Mouse (Mus musculus) effector memory CD4-positive, alpha-beta T cell, adult 7 months (primary cell): ENCODE measurements around the gene Ubqln4. TPM values are rescaled to one million over a fixed set of nuclear protein-coding genes. Genes with fewer than 3 reads are reported as not detected.

Experiments
- polyA plus RNA-seq: library from polyadenylated mRNA; unstranded; fragments of 100-300 nt; shearing (Covaris generic); gene quantifications from one replicate; pipeline ENCODE4 v1.2.1, GENCODE M21; 2017

Ubqln4 gene
- 35.6 TPM for polyA plus RNA-seq

DNA sequence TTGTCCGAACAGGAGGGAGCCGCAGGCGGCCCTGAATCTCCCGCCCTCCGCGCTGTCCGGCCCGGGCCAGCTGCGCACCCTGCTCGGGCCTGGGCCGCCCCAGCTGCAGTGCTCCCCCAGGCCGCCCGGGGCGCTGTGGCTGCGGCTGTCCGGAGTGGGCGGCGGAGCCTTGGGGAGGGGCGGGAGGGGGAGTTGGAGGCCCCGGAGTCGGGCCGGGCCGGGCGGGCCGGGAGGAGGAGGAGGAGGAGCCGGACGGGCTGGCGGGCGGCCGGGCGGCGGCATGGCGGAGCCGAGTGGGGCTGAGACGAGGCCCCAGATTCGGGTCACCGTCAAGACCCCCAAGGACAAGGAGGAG is at the start of gene Ubqln4:
Ubqln4 (plus strand) TSS at position 234 of the 355 bp plus-strand sequence.

GRCm38 (mm10) chr3:88509692-88510420 is 43.7 kb upstream of the Ubqln4 start, which contains the start of gene Lmna:
Gene Lmna, minus strand, starts transcription at chr3:88509956.

GRCm38 (mm10) chr3:88532299-88532674 is 21.3 kb upstream of the Ubqln4 start, which contains the start of gene Mex3a:
Gene Mex3a, plus strand, starts transcription at chr3:88532395.

GRCm38 (mm10) chr3:88548180-88548917 is 5.2 kb upstream of the Ubqln4 start, which contains the start of gene Rab25:
Gene Rab25, minus strand, starts transcription at chr3:88548300.

DNA sequence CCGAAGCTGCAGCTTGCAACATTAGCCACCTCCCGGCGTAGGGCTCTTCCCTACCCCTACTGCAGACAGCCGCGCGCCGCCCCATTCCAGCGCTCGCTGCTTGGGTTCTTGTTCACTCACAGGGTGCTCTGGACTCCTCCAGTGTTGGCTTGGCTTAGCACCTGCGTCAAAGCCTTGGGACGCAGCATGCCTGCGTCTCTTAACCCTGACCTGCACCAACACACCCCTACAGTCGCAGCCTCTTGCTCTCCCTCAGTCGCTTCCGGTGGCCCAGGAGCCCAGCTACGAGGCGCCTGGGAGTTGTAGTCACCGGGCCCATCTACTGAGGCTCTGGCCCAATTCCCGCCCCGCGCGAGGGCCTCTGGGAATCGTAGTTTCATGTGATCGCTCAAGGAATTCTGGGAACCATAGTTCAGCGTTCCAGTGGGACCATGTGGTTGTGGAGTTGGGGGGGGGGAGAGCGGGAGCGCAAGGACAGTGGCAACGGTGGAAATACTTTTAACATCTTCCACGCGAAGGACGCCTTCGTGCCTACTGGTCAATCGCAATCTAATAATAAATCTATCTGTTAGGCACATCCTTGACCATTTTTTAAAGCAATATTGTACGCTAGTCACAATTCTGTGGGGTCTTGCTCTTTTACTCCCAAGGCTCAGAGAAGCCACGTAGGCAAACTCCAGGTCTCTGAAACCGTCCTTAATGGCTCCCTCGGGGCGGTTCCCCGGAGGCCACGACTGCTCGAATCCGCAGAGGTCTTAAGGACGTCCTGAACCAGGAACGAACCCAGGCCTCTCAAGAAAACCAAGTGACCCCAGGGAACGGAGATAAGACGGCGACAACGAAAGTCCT is 658 bp upstream of the Ubqln4 start, which contains the start of gene Lamtor2:
Lamtor2 (minus strand) TSS at position 399 of the 849 bp plus-strand sequence.

DNA sequence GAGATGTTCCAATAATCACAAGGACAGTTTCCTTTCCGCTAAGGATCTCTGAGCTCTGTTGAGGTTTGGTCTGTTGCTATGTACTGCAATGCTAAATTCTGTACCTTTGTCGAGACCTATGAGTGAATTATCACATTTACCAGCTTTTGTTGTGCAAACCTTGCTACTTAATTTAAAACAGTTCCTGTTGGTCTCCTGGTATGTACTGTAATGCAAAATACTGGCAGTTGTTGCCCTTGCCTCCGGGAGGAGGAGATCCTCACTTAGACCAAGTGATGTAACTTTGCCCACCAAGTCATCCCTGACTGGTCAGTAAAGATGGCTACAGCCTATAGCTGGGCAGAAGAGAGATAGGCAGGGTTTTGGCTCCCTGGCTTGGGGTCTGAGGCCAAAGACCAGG is 22.0 kb downstream of the Ubqln4 start, which contains the start of gene Ssr2:
Ssr2 (plus strand) TSS at position 337 of the 400 bp plus-strand sequence.

GRCm38 (mm10) chr3:88605666-88606065 is 52.1 kb downstream of the Ubqln4 start, which contains the start of gene Arhgef2:
Gene Arhgef2, plus strand, starts transcription at chr3:88605966.

Other genes starting within 250 kb of the Ubqln4 start
- gene Glmp, start 228.7 kb upstream of the Ubqln4 start, polyA plus RNA-seq: 191 TPM
- 0.46 TPM for gene Tmem79, start 217.6 kb upstream of the Ubqln4 start, polyA plus RNA-seq
- 35.6 TPM for gene Smg5, start 217.5 kb upstream of the Ubqln4 start, polyA plus RNA-seq
- not detected for gene Paqr6, start 189.2 kb upstream of the Ubqln4 start, polyA plus RNA-seq
- gene Bglap3, start 181.0 kb upstream of the Ubqln4 start, polyA plus RNA-seq: not detected
- gene Bglap2, start 175.1 kb upstream of the Ubqln4 start, polyA plus RNA-seq: not detected
- gene Bglap, start 169.3 kb upstream of the Ubqln4 start, polyA plus RNA-seq: not detected
- gene Pmf1, start 143.4 kb upstream of the Ubqln4 start, polyA plus RNA-seq: 30.9 TPM
- 14.6 TPM for gene Slc25a44, start 128.6 kb upstream of the Ubqln4 start, polyA plus RNA-seq
- 162 TPM for gene Sema4a, start 92.6 kb upstream of the Ubqln4 start, polyA plus RNA-seq
- gene Lmna, start 43.8 kb upstream of the Ubqln4 start, polyA plus RNA-seq: 189 TPM
- gene Mex3a, start 21.4 kb upstream of the Ubqln4 start, polyA plus RNA-seq: 0.06 TPM
- gene Rab25, start 5.5 kb upstream of the Ubqln4 start, polyA plus RNA-seq: not detected
- 126 TPM for gene Lamtor2, start 684 bp upstream of the Ubqln4 start, polyA plus RNA-seq
- gene Ssr2, start 22.1 kb downstream of the Ubqln4 start, polyA plus RNA-seq: 65.0 TPM
- 79.7 TPM for gene Arhgef2, start 52.2 kb downstream of the Ubqln4 start, polyA plus RNA-seq
- gene Rxfp4, start 99.4 kb downstream of the Ubqln4 start, polyA plus RNA-seq: not detected
- gene Khdc4, start 132.0 kb downstream of the Ubqln4 start, polyA plus RNA-seq: 133 TPM
- gene Rit1, start 163.1 kb downstream of the Ubqln4 start, polyA plus RNA-seq: 20.9 TPM
- gene Syt11, start 221.4 kb downstream of the Ubqln4 start, polyA plus RNA-seq: 35.3 TPM